Mouse (Mus musculus) splenic B cell, adult 2 months (primary cell): ENCODE measurements around the gene Cxcl17.
A peak's percentile ranks its signal among the peaks of the same experiment; 100 is the strongest.
"Not testable (repeated sequence)": the region's sequence is repeated elsewhere in the genome, so short reads cannot be mapped to it uniquely, and the experiment has no call there.

Experiments used
- DNase-seq: peaks from one replicate; pipeline ENCODE4 v3.0.0-alpha.2; 2011; ENCODE audit warnings: low read depth, low spot score
- H3K27me3 ChIP-seq: 2 replicates; pipeline ENCODE4 v1.6.1; 2012; ENCODE audit warnings: mild to moderate bottlenecking, low read length, moderate library complexity, mixed read lengths; ENCODE audit not compliant: control insufficient read depth, poor library complexity, insufficient read depth, severe bottlenecking
- H3K36me3 ChIP-seq: 2 replicates; pipeline ENCODE4 v1.6.1; 2012; ENCODE audit warnings: mild to moderate bottlenecking, low read length, moderate library complexity, mixed read lengths; ENCODE audit not compliant: control insufficient read depth, poor library complexity, insufficient read depth, severe bottlenecking

Cxcl17 gene

DNA sequence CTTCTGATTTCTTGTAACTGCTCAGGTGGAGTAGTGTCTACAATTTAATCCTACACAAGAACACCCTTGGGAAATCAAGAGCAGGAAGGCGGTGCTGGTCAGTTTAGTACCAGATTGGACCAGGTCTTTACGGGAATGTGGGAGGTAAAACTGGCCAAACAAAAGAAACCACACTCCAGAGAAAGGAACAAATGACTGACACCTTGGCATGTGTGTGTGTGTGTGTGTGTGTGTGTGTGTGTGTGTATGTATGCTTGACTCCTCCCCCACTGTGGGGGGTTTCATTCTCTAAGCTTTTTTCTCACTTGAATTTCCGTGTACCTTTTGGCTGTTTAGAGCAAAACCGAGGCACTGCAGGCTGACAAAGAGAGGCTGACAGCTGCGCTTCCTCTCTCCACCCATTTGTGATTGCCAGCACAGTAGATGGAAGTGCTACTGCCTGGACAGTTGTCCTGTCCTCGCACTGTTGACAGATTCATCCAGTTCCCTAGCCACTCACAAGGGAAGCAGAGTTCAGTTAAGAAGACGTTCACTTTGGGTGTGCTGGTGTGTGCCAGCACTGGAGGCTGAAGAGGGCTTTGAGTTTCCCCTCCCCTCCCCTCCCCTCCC is at the start of gene Cxcl17:
TSS of gene Cxcl17 (minus strand) at position 54 of the 609 bp plus-strand sequence.
- H3K27me3 ChIP-seq, result no peaks in the 10 kb centered on the region
- H3K36me3 ChIP-seq, result no peaks in the 10 kb centered on the region
- no peak for DNase-seq

DNA sequence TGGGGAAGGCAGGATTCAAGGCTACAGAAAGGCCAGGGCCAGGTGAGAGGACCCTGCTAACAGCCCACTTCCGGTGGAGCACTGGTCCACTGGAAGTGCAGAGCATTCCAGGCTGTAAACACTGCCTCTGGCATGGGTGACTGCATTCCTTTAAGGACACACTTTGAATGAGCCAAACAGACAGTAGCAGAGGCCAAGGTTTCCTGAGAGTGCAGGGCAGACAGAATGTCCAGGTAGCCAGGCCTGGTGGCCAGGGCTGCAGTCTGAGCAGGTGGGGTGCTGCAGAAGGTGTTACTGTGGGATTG is 49.3 kb upstream of the Cxcl17 start:
- H3K27me3 ChIP-seq, DNase-seq, H3K36me3 ChIP-seq: not testable (repeated sequence)

DNA sequence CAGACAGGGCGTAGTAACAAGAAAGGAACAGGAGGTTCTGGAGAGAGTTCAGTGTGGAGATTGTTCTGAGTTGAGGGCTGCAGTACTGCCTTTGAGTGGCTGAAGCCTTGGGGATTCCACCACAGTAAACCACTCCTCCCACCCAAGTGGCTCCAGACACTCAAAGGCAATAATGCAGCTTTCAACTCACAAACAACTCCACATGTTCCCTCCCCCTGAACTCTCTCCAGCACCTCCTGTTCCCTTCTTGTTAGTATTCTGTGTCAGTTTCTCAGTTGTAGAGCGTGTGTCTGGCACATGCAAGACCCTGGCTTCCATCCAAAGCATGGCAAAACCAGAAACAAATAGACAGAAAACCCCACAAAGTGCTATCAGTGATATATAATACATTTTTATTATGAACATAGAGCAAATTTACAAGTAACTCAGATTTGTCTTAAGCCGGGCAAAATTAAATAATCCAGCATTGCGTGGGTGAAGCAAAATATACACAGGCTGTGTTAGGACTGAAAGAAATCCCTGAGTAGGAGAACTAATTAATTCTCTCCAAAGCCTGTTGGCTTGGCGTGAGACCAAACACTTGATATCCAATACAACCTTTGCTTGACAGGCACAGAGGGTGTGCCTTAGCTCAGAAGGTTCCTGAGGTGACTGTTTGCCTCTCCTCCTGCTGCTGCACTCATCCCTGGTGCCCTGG is 48.8 kb upstream of the Cxcl17 start:
- DNase-seq, H3K36me3 ChIP-seq, H3K27me3 ChIP-seq: not testable (repeated sequence)

DNA sequence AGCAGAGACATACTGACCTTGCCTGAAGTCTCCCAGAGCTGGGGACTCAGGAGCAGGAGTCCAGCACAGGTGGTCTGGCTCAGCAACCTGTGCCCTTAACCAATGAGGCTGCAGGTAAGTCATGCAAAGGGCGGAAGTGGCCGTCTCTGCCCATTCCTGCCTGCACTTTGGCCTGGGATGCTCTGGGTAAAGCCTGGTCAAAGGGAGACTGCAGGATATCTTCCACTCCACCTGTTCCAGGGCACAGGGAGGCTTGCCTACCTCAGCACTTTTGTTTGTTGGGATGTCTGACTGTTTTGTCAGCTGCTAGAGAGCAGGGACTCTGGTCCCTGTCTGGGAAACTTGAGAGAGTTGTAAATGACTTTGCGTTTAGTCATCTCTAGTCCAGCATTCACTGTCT is 39.4 kb upstream of the Cxcl17 start:
- no peaks in the 10 kb centered on the region; the same call in 1 of the 2 replicates for H3K27me3 ChIP-seq
- DNase-seq, result no peak
- H3K36me3 ChIP-seq, result no peaks in the 10 kb centered on the region

DNA sequence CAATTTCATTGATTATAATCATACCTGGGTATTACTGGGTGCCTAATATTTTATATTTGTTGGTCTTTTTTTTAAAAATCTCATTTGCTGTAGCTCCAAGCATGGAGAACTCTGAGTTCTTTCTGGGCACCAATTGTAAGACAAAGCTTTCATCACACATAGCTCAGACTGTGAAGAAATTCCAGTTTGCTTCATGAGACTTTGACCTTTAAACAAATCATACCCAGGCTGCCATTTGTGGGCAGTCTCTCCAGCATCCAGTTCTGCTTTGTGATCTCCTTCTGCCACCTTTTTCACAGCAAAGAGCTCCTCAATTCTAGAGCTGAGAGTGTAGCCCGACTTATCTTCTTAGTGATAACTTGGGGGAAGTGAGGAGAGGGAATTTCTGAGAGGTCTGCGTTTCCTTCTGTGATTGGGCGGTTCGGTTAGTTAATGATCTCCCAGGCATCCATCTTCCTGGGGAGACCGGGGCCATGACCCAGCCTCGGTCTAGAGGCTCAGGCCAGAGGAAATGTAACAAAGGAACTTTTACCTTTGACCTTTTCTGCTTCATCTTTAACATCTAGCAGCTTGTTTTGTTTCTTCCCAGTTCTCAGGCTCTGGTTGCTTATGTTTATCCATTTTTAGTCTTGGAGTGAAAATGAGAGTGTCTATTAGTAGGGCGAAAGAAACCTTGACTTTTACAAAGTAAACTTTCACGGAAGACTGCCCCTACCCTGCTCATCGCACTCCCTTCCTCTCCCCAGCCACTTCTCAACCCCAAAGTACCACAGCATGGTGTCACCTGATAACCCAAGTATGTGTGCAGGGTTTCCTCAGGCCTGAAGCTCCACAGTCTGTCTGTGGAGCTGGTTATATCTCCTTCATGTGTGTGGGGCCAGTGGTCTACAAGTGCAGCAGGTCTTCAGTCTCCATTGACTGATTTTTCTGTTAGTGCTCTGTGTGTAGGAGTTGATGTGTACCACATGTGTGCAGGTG is 37.5 kb upstream of the Cxcl17 start:
- no peak for DNase-seq
- H3K27me3 ChIP-seq, result no peaks in the 10 kb centered on the region; the same call in 1 of the 2 replicates
- H3K36me3 ChIP-seq, result no peaks in the 10 kb centered on the region

DNA sequence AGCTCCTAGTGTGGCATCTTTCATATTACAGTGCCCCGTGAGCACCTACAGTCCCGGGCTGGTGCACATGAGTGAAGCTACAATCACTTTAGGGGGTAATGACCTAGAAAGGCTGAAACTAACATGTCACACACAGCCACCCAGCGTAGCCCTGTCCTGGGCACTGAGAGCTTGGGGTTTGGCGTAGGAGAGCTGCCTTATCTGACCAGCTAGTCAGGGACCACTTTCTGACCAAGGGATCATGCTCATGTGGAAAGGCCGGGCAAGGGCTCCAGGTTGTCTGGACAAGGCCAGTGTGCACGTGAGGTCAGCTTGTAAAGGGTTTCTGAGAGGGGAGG is 28.1 kb upstream of the Cxcl17 start:
- H3K36me3 ChIP-seq, result no peaks in the 10 kb centered on the region; the same call in 1 of the 2 replicates
- DNase-seq, result no peak

DNA sequence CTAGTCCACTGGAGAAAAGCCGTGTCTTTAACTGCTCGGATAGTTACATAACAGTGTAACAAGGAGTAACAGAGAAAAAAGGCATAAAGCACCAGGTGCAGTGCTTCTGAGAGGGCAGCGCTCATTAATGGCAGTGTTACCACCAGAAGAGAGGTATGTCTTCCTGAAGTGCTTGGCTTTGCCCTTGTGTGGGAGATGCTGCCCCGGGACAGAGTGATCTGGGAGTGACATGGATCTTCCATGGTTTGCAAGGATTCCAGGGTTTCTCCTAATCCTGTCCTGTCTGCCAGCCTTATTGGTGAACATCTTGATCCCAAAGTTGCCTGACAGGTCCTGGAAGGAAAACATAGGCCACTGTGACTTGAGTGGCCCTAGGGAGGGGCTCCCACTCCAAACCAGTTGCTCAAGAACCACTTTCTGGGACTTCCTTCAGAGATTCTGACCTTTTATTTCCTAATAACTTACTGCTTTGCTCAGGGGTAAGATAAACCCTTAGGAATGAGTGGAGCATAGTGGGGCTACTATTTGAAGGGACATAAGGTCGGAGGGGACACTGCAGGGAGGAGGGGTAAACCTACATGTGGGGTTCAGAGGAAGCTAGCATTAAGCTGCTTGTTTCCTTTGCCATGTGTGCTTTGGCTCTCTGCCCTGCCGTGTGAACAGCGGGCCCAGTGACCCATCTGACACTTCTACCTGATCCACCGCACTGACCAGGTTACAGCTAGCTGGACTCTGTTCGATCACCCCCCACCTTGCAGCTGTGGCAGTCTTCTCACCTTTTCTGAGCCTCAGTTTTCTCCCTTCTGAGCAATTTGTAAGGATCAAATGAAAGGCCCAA is 27.5 kb upstream of the Cxcl17 start:
- no peak for DNase-seq
- no peaks in the 10 kb centered on the region for H3K27me3 ChIP-seq
- no peaks in the 10 kb centered on the region; the same call in 1 of the 2 replicates for H3K36me3 ChIP-seq

More for the DNA sequence above, 28.1 kb upstream of the Cxcl17 start:
- H3K27me3 ChIP-seq, result no peaks in the 10 kb centered on the region

DNA sequence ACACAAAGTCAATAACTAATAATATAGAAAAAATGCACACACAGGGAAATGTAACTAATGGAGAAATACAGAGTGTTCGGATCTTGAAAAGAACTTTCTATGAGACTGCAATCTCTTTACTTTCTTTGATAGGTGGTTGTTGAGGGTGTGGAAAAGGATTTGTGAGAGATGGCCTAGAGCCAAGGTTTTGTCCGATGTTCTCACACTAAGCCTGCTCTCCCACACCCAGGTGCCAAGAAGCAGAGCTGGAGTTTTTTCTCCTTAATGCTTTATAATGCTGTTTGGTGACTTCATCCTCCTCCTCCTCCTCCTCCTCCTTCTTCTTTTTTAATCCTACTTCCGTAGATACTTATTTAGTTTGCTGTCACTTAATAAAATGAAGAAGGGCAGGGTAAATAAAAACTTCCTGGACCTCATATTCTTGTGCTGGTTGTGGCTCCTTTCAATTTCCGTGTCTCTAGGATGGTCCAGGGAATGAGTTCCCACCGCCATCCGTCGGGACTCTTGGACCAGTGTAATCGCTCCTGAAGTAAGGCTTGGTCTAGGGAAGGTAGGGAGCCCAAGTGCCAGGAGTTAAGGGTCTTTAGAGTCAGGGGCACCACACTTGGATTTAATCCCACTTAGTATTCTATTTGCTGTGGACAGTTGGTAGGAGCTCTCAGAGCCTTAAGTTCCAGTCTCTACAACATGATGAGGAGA is 26.6 kb upstream of the Cxcl17 start:
- DNase-seq, result no peak
- H3K27me3 ChIP-seq, result no peaks in the 10 kb centered on the region
- no peaks in the 10 kb centered on the region; the same call in 1 of the 2 replicates for H3K36me3 ChIP-seq

DNA sequence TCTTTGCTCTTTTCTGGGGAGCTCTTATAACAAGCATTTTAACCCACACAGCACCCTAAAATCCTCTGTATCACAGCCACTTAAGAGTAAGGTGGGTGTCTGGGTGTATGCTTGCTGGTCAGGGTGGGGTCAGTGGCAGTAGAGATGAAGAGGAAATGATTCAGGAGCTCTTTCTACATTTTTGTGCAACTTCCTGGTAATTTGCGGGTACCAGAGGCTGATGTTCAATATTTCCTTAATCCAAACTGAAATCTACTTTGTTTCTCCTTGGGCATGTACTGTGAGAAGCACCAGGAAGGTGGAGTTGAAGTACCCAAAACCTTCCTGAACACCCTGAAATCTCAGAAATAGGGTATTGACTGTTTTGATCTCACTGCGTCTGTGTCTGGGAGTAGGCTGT is 24.0 kb upstream of the Cxcl17 start:
- Histone ChIP-seq H3K36me3 (no peaks in the 10 kb centered on the region), H3K27me3 (no peaks in the 10 kb centered on the region)
- no peak for DNase-seq

DNA sequence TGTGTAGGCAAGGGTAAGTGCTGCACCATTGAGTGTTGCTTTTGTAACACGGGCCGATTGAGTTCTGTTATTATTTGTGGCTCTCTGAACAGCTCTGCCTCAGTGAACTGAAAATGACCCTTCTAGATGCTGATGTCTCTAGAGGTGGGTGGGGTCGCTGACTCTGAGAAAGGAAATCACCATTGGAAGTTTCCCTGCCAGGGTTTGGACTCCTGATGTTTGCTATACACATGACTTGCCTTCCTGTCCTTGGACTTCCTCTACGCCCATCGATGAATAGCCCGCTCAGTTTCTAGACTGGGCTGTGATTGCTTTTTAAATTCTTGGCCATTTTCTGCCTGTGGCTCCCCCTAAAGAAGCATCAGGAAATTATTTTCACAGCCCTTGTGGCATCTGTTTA is 23.5 kb upstream of the Cxcl17 start:
- DNase-seq, result no peak

DNA sequence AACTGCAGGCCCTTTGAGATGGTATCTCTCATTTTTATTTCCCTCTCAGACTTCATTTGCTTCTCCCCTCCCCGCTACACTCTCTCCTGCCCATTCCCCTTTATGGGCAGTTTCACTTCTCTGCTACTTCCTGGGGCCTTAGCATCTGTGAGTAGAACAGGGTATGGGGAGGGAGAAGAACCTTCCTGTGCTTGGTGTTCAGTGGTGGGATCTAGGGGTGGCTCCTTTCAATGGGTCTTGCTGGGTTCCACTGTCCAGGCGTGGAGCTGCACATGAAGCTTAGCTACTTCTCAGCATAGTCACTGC is 22.8 kb upstream of the Cxcl17 start:
- peak; percentile 67 for DNase-seq
- Histone ChIP-seq H3K36me3 (no peaks in the 10 kb centered on the region), H3K27me3 (no peaks in the 10 kb centered on the region)

More for the DNA sequence above, 23.5 kb upstream of the Cxcl17 start:
- Histone ChIP-seq H3K36me3 (no peaks in the 10 kb centered on the region), H3K27me3 (no peaks in the 10 kb centered on the region)

DNA sequence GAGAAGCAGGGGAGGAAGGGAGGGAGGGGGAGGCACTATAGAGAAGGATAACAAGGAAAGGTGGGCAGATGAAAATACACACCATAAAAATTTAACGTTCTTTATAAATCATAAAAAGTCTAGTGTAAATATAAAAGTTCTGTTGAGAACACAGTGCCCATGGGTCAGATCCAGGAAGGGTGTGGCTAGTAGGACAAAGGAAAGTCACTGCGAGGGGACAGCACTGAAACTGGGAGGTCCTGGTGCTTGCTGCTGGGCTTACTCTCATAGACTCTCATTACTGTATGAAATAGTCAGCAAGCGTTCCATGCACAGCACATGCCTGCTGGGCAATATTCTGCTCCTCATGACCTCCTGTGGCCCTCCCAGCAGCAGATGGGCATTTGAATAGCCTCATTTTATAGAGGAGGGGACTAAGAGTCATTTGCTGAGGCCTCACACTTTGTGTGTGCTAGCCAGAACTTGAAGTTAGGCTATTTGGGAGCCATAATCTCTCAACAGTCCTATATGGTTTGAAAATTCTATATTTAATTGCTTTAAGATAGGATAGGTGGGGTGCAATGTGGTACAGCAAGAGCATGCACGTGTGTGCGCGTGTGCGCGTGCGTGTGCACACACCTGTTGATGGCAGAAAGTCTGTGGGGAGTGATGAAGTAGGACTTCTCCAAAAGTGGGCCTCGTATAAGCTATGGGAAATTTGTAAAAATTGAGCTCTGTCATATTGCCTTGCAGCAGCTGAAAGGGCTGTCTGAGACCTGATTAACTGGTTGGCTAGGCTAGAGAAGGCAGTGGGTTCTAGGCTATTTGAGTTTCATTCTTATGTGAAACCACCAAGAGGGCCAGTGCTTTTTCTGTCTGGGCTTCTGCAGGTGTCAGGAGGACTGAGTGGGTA is 22.2 kb upstream of the Cxcl17 start:
- Histone ChIP-seq H3K36me3 (no peaks in the 10 kb centered on the region), H3K27me3 (no peaks in the 10 kb centered on the region)
- DNase-seq, result no peak

DNA sequence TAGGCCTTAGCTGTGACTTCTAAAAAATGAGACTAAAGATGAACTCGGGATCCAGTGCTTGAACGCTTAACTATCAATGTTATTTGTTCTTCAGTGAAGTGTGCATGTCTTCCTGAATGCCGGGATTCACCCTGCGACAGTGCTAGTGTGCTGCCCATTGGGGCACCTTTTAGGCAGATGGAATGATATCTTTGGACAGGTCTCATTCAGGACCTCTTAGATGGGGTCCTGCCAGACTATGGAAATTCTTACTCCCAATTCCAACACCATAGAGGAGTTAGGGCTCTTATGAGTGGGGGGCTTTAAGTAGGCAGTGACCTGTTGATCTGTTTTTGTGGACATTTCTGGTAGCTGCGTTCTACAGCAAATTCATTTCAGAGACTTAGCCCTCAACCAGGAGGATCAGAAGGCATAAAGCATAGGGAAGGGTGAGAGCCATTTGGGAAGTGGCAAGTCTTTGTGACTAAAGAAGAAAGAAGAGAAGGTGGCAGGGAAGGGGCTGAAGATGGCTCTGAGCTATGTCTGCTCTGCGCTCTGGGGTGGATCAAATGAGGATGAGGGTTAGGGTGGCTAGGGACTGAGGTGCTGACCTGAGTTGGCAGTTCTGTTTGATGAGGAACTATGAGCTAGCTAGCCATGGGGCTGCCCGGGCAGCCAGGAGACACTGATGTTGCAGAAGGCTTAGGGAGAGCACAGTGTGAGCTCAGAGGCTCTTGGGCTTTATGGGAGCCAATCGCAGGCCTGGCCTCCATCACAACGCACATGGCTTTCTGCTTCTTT is 21.3 kb upstream of the Cxcl17 start:
- no peak for DNase-seq
- H3K36me3 ChIP-seq, result no peaks in the 10 kb centered on the region
- no peaks in the 10 kb centered on the region for H3K27me3 ChIP-seq
